Mouse (Mus musculus): ENCODE measurements around the gene Nsun7. TPM values are rescaled to one million over a fixed set of nuclear protein-coding genes. Genes with fewer than 3 reads are reported as not detected.

The Nsun7 gene
- total RNA-seq, 2 experiments from 2014 or later = not detected

DNA sequence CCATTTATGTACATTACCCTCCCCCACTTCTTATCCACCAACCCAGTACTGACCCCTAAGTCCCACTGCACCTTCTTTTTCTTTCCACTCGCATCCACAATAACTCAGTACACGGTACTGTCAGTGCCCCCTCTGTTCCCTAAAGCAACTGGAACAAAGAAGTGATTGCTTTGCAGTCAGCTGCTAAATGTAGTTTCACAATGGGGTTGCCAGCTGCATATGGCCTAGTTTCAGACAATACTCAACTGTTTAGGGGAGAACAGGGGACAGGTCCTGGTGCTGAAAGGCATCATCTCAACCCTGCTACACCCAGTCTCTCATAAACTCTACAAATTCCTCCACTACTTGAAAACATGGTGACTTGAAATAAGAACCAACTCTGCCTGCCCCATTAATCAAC lies 11.4 kb downstream of the Nsun7 start:
- no peak for ATAC-seq (replicated peaks; ENCODE audit: low FRiP score, poor library complexity, severe bottlenecking)

DNA sequence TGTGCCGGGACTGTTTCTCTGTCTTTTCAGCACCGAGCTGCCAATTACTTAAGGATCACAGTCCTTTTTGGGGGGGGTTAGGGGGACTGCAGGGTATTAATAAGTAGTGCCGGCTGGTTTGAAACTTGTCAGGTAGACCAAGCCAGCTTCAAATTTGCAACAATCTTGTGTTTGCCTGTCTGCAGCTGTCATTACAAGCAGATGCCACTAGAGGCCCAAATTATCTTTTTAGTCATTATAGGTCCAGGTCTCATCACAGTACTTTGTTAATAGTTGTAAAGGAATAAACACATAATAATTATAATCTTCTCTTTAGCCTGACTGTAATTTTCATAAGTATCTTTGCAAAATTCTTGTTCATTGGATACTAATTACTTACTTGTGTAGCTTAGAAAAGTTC lies 14.7 kb downstream of the Nsun7 start:
- no peak for ATAC-seq (replicated peaks; ENCODE audit: low FRiP score, poor library complexity, severe bottlenecking)

DNA sequence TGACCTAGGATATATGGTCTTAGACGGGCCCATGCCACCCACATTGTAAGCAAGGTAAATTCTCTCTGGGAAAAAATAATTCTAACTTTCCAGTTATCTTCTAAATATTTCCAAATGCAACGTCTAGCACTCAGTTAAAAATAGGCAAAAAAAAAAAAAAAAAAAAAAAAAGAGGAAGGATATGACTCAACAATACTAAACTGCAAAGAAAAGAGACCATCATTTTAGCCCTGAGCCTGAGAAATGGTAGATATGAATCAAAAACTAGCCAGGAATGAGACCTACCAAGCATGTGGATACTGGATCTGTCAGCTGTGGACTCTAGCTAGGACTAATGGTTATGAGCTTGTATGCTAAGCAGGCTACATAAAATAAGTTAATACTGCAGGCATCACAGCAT lies 20.0 kb downstream of the Nsun7 start:
- ATAC-seq (replicated peaks; ENCODE audit: low FRiP score, poor library complexity, severe bottlenecking) = no peak

DNA sequence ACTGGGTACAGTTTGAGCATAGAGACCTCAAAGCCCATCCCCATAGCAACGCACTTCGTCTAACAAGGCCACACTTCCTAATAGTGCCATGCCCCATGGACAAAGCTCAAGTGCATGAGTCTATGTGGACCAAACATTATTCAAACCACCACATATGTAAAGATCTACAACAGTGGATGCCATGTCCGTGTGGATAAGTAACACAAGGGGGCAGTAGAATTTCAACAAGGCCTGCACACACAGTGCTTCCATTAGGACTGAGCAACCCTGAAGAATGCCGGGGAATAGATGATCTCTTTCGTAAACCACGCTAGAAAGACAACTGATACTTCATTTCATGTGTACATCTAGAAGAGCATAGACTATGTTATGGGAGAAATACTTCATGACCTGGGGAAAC lies 21.0 kb downstream of the Nsun7 start:
- no peak for ATAC-seq (replicated peaks; ENCODE audit: low FRiP score, poor library complexity, severe bottlenecking)

DNA sequence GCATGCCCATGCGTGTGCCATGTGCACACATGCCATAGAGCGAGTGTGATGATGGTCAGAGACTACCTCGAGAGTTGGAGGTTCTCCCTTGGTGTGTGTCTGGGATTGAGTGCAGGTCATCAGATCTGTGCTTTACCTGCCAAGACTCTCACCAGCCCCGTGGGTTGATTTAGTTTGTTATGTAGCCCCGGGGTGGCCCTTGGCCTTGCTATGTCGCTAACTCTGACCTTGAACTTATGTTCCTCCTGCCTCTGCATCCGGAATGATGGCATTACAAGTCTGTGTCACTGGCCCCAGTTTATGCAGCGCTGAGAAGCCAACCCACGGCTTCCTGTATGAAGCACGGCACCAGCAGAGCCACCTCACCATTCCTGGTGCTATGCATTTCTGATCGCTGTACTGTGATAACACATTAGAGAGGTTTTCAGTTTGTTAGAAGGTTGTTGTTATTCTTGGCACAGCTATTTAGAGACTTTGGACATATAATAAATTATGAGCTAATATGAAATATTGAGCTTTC lies 34.5 kb downstream of the Nsun7 start:
- no peak for ATAC-seq (replicated peaks; ENCODE audit: low FRiP score, poor library complexity, severe bottlenecking)

DNA sequence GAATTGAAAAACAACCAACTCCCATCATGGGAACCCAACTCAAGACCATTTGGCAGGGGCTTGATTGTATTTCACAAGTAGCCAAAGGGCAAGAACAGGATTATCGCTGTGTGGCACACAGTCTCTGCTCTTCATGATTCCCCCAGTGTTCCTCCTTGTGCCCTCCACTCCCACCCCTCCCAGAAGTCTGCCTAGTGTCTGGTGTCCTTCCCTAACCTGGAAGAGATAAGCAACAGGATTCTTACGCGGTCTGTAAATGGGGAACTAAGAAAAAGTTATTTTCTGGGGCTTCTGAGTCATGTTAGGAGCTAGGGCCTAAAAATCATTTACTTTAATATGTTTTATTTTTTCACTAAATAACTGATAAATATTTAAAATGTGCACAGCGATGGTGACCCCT lies 35.3 kb downstream of the Nsun7 start:
- ATAC-seq (replicated peaks; ENCODE audit: low FRiP score, poor library complexity, severe bottlenecking) = no peak

DNA sequence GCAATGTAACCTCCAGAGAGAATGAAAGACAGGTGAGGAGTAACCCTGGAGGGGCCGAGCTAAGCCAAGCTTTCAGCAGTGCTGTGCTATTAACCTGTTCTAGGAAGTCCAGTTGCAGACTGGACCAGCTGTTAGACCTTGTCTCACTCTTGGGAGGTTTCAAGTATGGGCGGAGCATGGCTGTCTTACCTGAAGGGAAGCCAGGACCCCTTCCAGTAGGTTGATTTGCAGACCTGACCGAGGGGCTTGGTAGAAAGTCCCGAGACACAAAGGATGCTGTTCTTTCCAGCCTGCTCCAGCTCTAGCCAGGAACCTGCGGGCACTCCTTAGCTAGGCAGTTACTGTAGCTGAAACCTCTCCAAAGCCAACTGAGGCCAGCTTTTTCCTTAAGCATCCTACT lies 36.4 kb downstream of the Nsun7 start:
- ATAC-seq (replicated peaks; ENCODE audit: low FRiP score, poor library complexity, severe bottlenecking) = no peak

DNA sequence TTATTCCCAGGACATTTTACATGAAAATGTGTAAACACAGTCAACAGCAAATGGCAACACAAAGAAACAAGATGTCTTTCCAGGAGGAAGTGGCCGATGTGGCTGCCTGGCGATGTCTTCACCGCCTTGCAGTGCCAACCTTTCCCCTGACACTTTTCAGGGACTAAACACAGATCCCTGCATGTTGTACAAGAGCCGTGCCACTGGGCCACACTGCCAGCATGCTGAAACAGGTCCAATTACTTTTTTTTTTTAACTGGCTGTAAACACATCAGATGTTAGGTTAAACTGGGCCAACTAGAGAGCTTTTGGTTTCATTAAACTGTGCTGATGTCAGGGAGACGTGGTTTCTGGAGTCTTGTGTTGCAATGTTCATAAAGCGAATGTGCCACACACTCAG lies 39.2 kb downstream of the Nsun7 start:
- ATAC-seq (replicated peaks; ENCODE audit: low FRiP score, poor library complexity, severe bottlenecking) = no peak

DNA sequence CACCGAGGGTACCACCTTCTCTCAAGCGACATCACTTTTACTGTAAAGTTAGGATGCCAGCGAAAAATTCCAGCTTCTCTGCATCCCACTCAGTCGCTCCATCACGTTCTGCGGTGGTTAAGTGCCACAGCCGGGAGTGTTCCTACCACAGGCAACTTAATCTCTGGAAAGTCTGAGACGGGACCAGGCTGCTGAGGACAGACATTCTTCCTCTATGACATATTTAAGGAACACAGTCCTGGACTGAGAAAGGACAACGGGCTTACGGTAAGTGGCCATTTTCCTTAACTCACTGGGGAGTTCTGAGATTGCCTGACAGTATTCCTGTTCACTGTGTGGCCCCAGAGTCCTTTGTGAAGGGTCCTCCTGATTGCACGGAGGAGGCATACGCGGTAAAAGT lies 40.9 kb downstream of the Nsun7 start:
- ATAC-seq (replicated peaks; ENCODE audit: low FRiP score, poor library complexity, severe bottlenecking) = no peak

DNA sequence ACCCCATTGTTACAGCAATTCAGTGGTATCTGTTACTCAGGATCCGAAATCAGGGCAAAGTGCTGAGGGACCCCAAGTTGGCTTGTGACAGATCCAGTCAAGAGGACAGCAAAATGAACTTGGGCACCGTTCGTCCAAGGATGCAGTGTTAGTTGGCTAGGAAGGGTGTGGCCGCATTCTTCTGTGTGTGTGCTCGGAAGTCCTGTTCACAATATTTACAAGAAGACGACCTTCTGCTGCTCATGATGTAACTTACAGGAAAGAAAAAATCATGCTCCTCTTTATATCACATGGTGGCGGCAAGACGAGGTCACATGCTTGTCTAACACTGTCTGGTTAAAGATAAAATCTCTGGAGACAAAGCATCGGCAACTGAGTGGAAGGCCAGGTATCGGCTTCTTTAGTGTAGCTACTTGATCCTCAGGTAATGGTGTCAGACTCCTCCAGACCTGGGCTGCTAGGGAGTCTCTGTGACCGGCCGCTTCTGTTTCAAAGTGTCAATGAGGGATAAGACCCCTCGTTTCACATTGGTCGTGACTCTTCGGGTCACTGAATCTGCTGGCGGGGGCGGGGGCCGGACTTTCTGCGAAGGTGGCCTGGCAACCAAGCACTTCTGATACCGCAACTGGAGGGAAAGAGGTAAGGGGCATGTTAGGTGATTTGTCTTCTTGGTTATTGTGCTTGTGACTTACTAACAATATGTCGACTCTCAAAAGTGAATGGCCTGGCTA lies 42.6 kb downstream of the Nsun7 start:
- no peak for ATAC-seq (replicated peaks; ENCODE audit: low FRiP score, poor library complexity, severe bottlenecking)

DNA sequence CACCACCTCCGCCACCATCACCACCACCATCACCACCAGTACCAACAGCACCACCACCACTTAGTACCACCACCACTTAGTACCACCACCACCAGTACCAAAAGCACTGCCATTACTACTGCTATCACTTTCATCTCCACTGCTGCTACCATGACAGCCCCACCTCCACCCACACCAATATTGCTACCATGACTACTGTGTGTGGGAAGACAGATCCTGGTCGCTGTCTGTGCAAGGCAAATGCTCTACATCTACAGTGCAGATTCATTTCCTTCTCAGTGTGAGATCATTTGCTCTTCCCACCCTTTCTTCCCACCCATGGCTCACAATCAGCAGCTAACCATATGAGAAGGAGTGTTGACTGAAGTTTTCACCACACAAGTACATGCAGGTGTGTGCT lies 43.2 kb downstream of the Nsun7 start:
- ATAC-seq (replicated peaks; ENCODE audit: low FRiP score, poor library complexity, severe bottlenecking) = no peak

DNA sequence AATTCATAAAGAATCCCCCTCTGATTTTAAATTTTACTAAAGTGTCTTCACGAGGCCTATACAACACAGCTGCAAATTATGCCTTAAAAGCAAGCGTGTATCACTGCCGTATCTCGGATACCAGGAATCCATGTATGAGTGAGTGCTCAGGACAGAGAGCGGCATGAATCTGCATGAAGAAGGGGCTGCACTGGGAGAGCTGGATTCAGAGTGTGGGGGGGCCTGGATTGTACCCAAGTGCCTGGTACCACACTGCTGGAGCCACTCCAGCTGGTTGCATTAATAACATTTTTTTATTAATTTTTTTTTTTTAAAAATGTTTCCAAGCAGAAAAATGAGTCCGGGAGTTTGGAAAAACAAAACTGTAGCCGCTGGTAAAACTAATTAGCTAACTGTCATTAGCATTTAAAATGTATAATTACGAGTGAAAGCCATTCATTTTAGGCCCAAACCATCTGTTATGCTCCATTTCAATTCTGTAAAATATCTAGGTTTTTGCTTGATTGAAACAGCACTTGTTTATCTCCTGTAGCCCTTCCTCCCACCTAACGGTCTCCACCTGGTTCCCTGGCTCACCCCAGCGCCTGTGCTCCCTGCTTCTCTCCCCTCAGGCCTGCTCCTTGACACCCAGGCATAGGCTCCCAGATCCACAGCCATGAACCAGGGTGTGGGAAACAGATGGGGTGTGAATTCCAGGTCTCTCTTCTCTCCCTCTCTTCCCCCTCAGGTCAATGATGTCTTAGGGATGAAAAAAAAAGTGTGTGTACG lies 44.8 kb downstream of the Nsun7 start:
- no peak for ATAC-seq (replicated peaks; ENCODE audit: low FRiP score, poor library complexity, severe bottlenecking)

DNA sequence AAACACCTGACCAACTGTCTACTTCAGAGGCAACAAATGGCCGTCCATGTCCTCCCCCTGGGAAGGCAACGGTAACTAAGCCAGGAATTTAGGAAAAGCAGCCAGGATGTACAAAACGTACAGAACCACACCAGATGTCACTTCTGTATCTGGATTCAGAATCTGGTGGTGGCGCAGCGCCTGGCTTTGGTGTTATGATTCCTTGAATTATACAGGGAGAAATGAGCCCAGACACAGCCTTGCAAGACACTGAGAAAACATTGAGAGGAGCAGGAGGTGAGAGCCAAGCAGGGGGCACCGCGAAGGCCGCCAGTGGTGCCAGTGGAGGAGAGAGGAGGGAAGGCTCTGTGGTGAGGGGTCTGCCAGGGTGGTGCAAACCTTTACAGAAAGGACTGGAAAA lies 45.8 kb downstream of the Nsun7 start:
- ATAC-seq (replicated peaks; ENCODE audit: low FRiP score, poor library complexity, severe bottlenecking) = no peak

DNA sequence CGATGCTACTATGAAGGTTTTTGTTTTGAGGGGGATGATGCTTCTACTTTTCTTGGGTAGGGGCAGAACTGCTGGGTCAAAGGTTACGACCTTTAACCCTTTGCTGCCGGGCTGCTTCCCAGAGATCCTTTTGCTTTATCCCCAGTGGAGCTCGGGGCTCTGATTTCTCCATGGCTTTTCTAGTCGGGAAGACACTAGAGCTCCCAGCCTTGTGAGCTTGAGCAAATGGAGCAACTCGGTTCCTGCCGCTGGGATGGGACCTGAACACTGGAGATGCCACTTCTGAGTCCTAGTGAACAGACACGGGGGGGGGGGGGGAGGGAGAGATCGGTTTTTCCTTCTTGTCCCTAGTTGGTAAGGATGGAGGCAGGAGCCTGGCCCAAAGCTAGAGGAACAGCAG lies 50.6 kb downstream of the Nsun7 start:
- no peak for ATAC-seq (replicated peaks; ENCODE audit: low FRiP score, poor library complexity, severe bottlenecking)

DNA sequence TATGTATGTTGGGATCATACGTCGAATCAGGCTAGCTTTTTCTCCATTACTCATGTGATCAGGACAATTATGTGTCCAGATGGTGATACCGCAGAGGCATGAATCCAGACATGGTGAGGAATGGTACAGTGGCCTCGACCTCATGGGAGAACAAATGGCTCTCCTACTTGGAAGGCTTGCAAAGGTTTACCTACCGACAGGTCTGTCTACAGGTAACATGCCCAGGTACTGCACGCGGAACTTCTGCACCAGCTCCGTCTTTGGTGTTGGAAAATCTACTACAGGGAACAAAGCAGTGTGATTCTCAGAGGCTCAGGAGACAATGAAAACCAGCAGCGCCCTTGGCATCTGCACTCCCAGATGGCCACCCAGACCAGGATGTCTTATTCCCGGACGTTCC lies 51.1 kb downstream of the Nsun7 start:
- no peak for ATAC-seq (replicated peaks; ENCODE audit: low FRiP score, poor library complexity, severe bottlenecking)

DNA sequence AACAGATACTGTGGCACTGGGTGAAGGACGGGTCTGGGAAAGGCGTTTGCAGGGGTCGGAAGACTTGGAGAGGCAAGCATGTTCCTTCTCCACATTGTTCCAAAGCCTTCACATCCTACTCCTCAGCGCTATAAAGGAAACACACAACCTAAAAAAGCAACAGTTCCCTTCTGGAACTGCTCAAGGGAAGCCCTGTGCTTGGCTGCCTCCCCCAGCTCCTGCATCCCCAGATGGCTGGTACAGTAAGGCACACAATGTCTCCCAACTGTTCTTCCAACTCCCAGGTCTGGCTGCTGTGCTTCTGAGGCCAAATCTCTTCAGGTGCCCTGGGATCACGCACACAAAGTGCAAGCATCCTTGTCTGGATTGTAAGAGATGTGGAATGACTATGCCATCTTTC lies 56.1 kb downstream of the Nsun7 start:
- ATAC-seq (replicated peaks; ENCODE audit: low FRiP score, poor library complexity, severe bottlenecking) = no peak

DNA sequence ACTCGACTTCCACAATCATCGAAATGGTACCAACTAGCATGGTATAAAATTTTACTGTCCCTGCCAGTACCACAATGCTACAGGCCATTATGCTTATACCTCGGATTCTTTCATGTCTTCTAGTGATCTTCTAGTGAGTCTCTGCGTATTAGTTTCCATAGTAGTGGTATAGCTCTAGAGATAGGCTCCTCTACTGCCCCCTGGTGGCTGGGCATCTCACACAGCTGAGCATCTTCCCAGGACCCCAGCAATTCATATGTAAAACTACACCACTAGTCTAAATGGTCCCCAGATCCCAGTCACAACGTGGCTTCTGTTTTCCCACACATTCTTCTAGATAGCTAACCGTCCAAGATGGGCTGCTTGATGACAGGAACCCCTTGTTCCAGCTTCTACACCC lies 59.6 kb downstream of the Nsun7 start:
- no peak for ATAC-seq (replicated peaks; ENCODE audit: low FRiP score, poor library complexity, severe bottlenecking)

DNA sequence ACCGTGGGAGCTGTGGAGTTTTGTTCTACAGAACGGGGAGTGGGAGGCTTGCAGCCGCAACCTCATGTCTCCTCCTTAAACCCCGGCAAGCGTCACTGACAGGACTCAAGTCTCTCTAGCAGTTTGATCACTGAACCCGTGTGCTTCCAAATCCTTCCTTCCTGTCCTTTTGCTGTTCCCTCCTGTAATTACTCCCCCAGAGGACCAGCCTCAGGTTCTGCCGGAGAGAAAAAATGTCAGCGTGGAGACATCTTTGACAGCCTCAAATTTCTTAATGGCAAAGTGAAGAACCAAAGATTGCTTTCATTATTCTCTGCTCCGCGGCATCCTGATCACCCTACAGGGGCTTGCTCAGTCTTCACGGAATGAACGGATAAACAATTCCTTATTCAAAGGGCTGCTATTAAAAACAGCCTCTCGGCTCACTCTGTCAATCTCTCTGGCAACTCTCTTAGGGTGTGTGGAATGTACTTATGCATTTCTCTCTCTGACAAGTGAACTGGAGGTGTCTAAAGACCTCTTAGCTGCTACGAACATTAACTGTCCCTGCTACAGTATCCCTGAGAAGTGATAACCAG lies 60.2 kb downstream of the Nsun7 start:
- no peak for ATAC-seq (replicated peaks; ENCODE audit: low FRiP score, poor library complexity, severe bottlenecking)

DNA sequence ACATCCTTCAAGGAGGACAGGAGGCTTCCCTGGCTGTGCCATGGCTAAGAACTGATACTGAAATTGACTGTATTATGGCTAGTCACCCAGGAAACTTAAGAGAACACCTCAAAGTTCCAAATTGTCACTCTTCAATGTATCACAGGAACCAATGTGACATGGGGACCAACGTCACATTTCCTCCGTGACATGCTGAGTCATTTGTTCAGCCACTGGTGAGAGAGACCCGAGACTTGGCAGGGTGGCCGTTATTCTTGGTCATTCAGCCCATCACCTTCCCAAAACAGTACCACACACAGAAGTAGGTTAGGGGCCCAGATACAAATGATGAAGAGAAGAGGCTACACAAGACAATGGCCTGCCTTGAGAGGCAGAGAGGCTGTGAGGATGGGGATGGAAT lies 63.4 kb downstream of the Nsun7 start:
- no peak for ATAC-seq (replicated peaks; ENCODE audit: low FRiP score, poor library complexity, severe bottlenecking)

DNA sequence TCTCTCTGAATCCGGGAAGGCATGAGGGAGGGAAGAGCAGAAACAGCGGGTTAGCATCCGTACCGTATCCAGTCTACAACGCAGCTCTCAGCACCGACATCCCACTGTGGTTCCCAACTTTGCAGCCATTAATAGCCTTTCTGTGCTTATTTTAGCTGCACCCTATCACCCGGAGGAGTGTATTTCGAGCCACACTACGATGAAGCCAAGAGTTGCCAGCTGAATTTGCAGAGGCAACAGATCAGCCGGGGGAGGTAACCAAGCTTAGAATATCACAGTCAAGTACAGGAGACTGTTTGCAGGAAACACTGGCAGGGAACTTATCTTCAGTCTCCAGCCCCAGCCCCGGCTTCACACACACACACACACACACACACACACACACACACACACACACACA lies 63.9 kb downstream of the Nsun7 start:
- no peak for ATAC-seq (replicated peaks; ENCODE audit: low FRiP score, poor library complexity, severe bottlenecking)

DNA sequence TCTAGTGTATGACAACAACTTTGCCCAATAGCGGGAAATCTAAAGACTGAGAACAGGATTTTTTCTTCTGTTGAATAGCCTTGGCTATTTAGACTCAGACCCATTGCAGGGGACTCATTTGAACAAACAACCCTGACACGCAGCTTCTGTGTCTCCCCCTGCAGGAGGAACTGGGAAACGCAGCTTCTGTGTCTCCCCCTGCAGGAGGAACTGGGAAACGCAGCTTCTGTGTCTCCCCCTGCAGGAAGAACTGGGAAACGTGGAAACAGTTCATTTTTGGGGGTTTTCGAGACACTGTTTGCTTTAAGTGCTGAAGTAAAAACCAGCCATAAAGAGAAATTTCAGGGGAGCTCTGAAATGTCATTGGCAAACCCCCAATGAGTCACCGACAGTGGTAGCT lies 66.7 kb downstream of the Nsun7 start:
- no peak for ATAC-seq (replicated peaks; ENCODE audit: low FRiP score, poor library complexity, severe bottlenecking)
